Mouse (Mus musculus): ENCODE measurements at regions not wholly inside any gene's neighbourhood (a gene's known extent, or its start where the extent isn't known, plus 50 kb on each side); places are given as distances from the start of the nearest gene placed in this dataset.

- no peak for DNase-seq (ENCODE audit: low spot score)
Measured at GRCm38 (mm10) chr14:76789376-76789775, 232.7 kb upstream of the Serp2 start.

- DNase-seq (ENCODE audit: low spot score): no peak
Measured at GRCm38 (mm10) chr14:76787601-76788000, 230.9 kb upstream of the Serp2 start.

GRCm38 (mm10) chr14:76786214-76786613, 229.5 kb upstream of the Serp2 start:
- no peak for DNase-seq (ENCODE audit: low spot score)

- DNase-seq (ENCODE audit: low spot score): no peak
Measured at GRCm38 (mm10) chr14:76781524-76781880, 224.8 kb upstream of the Serp2 start.

- no peak for DNase-seq (ENCODE audit: low spot score)
Measured at GRCm38 (mm10) chr14:76780572-76781523, 224.2 kb upstream of the Serp2 start.

GRCm38 (mm10) chr14:76778541-76779399, 222.1 kb upstream of the Serp2 start:
- no peak for DNase-seq (ENCODE audit: low spot score)

GRCm38 (mm10) chr14:76775387-76775924, 218.8 kb upstream of the Serp2 start:
- no peak for DNase-seq (ENCODE audit: low spot score)

GRCm38 (mm10) chr14:76772781-76773438, 216.2 kb upstream of the Serp2 start:
- DNase-seq (ENCODE audit: low spot score): no peak

- DNase-seq (ENCODE audit: low spot score): no peak
Measured at GRCm38 (mm10) chr14:76770106-76770505, 213.4 kb upstream of the Serp2 start.

- no peak for DNase-seq (ENCODE audit: low spot score)
Measured at GRCm38 (mm10) chr14:76767301-76767700, 210.6 kb upstream of the Serp2 start.

- no peak for DNase-seq (ENCODE audit: low spot score)
Measured at GRCm38 (mm10) chr14:76766186-76766713, 209.6 kb upstream of the Serp2 start.

GRCm38 (mm10) chr14:76765094-76765504, 208.4 kb upstream of the Serp2 start:
- DNase-seq (ENCODE audit: low spot score): peak; percentile 34

GRCm38 (mm10) chr14:76764390-76764796, 207.7 kb upstream of the Serp2 start:
- DNase-seq (ENCODE audit: low spot score): peak; percentile 28

GRCm38 (mm10) chr14:76763539-76763938, 206.8 kb upstream of the Serp2 start:
- no peak for DNase-seq (ENCODE audit: low spot score)

- no peak for DNase-seq (ENCODE audit: low spot score)
Measured at GRCm38 (mm10) chr14:76762777-76763176, 206.1 kb upstream of the Serp2 start.

- no peak for DNase-seq (ENCODE audit: low spot score)
Measured at GRCm38 (mm10) chr14:76761691-76762090, 205.0 kb upstream of the Serp2 start.

- DNase-seq (ENCODE audit: low spot score): no peak
Measured at GRCm38 (mm10) chr14:76761274-76761673, 204.6 kb upstream of the Serp2 start.

GRCm38 (mm10) chr14:76760509-76761023, 203.9 kb upstream of the Serp2 start:
- peak; percentile 37 for DNase-seq (ENCODE audit: low spot score)

- no peak for DNase-seq (ENCODE audit: low spot score)
Measured at GRCm38 (mm10) chr14:76759377-76759776, 202.7 kb upstream of the Serp2 start.

GRCm38 (mm10) chr14:76758589-76758988, 201.9 kb upstream of the Serp2 start:
- DNase-seq (ENCODE audit: low spot score): no peak

- DNase-seq (ENCODE audit: low spot score): no peak
Measured at GRCm38 (mm10) chr14:76755591-76756376, 199.1 kb upstream of the Serp2 start.
